Mouse (Mus musculus) splenic B cell, adult 2 months (primary cell): ENCODE measurements around the gene Tbx19.

Experiments used
- DNase-seq: peaks from one replicate; pipeline ENCODE4 v3.0.0-alpha.2; 2011; ENCODE audit warnings: low read depth, low spot score
- H3K27me3 ChIP-seq: 2 replicates; pipeline ENCODE4 v1.6.1; 2012; ENCODE audit warnings: mild to moderate bottlenecking, low read length, moderate library complexity, mixed read lengths; ENCODE audit not compliant: control insufficient read depth, poor library complexity, insufficient read depth, severe bottlenecking
- H3K36me3 ChIP-seq: 2 replicates; pipeline ENCODE4 v1.6.1; 2012; ENCODE audit warnings: mild to moderate bottlenecking, low read length, moderate library complexity, mixed read lengths; ENCODE audit not compliant: control insufficient read depth, poor library complexity, insufficient read depth, severe bottlenecking

Tbx19 gene

GRCm38 (mm10) chr1:165160723-165161405 is at the start of gene Tbx19:
Gene Tbx19 (minus strand): TSS chr1:165160773.
- Histone ChIP-seq H3K36me3 (no peaks in the 10 kb centered on the region), H3K27me3 (no peaks in the 10 kb centered on the region)
- DNase-seq = peak; percentile 17

GRCm38 (mm10) chr1:165205591-165205990 is 45.0 kb upstream of the Tbx19 start:
- Histone ChIP-seq H3K27me3 (no peaks in the 10 kb centered on the region), H3K36me3 (no peaks in the 10 kb centered on the region)
- no peak for DNase-seq

DNA sequence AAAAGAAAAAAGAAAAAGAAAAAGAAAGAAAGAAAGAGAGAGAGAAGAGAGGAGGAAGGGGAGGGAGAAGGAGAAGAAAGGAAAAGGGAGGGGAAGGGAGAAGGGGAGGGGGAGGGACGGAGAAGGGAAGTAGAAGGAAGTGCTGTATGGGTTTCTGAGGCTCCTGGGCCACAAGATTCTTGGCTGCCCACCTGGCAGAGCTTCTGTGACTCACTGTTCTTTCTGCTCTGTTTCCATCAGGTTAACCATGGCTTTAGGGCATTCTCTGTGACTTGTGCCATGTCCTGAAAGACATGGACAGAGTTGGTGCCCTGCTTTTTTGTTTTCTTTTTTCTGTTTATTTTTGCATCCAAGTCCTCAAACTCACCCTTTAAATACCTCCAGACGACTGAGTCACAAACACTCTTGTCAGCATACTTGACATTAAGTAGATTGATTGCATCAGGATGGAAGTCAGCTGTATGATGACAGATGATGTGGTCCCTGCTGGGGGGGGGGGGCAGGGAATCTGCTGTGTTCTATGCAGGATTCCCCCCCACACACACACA is 43.0 kb upstream of the Tbx19 start:
- no peaks in the 10 kb centered on the region for H3K36me3 ChIP-seq
- DNase-seq = no peak
- no peaks in the 10 kb centered on the region for H3K27me3 ChIP-seq

GRCm38 (mm10) chr1:165201445-165202012 is 41.0 kb upstream of the Tbx19 start:
- no peaks in the 10 kb centered on the region for H3K36me3 ChIP-seq
- no peak for DNase-seq
- H3K27me3 ChIP-seq = no peaks in the 10 kb centered on the region

DNA sequence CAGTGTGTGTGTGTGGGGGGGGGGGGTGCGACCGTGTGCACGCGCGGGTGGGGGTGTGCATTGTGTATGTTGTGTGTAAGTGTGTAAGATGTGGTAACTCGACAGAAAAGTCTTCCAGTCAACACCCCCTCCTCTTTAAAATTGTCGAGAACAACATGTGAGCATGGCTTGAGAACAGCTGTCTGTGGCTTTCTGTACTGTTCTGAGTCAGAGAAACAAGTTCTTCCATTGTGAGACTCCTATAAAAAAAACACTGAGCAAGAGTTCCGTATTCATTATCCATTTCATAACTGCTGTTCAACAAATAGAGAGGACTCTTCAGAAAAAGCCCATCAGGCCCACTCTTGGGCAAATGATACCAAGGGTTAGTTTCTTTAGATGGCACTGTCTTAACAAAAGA is 40.2 kb upstream of the Tbx19 start:
- no peak for DNase-seq
- no peaks in the 10 kb centered on the region for H3K36me3 ChIP-seq
- H3K27me3 ChIP-seq = no peaks in the 10 kb centered on the region

- Histone ChIP-seq H3K36me3 (no peaks in the 10 kb centered on the region), H3K27me3 (no peaks in the 10 kb centered on the region)
- no peak for DNase-seq
These were observed 39.1 kb upstream of the Tbx19 start for GRCm38 (mm10) chr1:165199639-165200038.

DNA sequence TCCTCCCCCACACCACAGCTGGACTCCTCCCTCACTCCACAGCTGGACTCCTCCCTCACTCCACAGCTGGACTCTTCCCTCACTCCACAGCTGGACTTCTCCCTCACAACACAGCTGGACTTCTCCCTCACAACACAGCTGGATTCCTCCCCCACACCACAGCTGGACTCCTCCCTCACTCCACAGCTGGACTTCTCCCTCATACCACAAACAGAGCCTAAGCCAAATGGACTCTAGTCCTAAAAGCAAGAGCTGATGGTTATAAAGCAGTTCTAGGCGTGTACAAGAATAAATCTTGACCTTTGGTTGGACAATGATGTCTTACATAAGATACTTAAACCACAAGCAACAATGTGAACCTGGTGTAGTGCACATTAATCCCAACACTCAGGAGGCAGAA is 38.4 kb upstream of the Tbx19 start:
- Histone ChIP-seq H3K36me3 (no peaks in the 10 kb centered on the region), H3K27me3 (no peaks in the 10 kb centered on the region)
- DNase-seq = no peak

DNA sequence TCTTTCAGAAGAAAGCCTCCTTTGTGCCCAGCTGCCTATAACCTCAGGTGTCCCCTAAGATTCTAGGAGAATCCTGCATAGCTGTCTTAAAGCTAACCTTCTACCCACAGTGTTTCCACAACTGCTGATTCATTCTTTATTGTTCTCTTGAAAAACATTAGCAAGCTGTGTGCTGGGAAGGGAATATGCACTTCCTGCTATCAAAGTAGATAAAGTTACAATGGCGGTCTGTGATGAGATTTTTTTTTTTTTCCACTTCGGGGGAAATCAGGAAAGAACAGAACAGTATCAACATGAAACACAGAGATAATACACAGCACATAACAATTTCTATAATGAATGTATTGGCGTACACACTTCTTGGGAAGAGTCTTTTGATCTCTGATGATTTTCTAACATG is 37.3 kb upstream of the Tbx19 start:
- H3K27me3 ChIP-seq = no peaks in the 10 kb centered on the region
- no peak for DNase-seq
- no peaks in the 10 kb centered on the region for H3K36me3 ChIP-seq

DNA sequence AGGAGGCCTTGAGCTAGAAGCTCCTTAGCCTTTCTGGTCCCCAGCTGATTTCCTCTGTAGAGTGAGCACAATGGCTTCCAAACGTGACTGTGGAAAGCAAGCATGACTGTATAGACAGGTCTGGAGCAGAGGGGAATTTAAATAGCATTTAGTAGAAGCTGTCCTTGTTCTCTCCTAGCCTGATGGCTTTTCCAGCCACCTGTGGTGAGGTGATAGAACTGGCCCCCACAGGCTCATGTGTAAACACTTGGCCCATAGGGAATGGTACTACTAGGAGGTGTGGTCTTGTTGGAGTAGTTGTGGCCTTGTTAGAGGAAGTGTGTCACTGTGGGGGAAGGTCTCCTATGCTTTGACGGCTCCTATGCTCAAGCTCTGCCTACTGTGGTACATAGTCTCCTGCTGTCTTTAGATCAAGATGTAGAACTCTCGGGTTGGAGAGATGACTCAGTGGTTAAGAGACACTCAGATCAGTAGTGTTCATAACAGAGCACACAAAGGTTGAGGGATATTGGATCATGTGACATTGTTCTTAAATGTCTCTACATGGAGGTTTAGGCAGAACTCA is 34.9 kb upstream of the Tbx19 start:
- no peaks in the 10 kb centered on the region for H3K27me3 ChIP-seq
- no peak for DNase-seq
- no peaks in the 10 kb centered on the region for H3K36me3 ChIP-seq

DNA sequence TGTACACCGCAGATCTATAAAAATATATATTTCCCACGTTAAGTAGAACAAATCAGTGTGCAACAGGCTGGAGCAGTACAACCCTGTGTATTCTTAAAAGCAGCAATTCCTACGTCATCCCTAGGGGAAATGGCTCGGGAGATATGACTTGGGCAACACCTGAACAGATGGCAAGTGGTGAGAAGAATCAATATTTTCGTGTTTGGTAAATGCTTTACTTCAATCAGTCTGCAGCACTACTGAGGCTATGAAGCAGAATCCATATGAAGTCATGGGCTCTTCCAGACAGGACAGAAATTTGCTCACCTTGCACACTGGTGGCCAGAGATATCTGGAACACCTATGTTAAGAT is 34.1 kb upstream of the Tbx19 start:
- DNase-seq = no peak
- Histone ChIP-seq H3K27me3 (no peaks in the 10 kb centered on the region), H3K36me3 (no peaks in the 10 kb centered on the region)

DNA sequence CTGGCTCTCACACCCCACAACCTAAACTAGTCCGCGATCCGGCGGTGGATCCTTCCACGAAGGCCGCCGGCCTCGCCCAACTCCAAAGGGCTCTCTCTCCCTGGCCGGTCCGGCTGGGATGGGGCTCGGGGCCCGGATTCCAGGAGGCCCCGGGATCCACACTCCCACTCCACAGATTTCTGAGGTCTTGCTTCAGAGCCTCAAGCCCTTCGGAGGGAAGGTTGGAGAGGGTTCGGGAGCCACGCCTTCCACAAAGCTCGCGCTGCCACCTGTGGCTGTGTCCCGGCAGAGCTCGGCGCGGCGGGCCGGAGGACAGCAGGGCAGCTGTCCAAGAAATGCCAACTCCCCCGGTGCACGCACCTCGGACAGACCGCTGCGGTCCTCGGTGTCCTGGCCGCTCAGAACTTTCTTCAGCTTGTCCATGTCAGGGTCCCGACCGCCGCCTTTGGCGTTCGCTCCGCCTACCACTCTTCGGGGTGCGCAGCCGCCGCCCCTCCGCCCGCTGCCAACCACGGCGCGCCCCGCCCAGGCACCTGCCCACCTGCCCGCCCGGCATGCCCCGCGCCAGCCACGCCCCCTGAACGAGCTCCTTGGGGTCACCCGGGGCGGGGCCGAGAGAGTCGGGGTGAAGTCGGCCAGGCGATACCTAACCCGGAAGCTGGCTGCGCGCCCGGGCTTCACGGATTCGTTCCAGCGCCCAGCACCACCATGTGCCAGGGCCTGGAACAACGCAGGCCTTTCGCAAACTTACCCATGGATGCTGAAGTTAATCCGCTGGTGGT is 33.5 kb upstream of the Tbx19 start, which contains the start of gene Sft2d2:
Sft2d2 (minus strand) TSS at position 559 of the 782 bp plus-strand sequence.
- DNase-seq = peak; percentile 96
- H3K36me3 ChIP-seq = no peaks in the 10 kb centered on the region

GRCm38 (mm10) chr1:165193426-165193825 is 32.9 kb upstream of the Tbx19 start:
- no peaks in the 10 kb centered on the region for H3K27me3 ChIP-seq
- no peaks in the 10 kb centered on the region for H3K36me3 ChIP-seq
- peak; percentile 29 for DNase-seq

More for the DNA sequence above, 33.5 kb upstream of the Tbx19 start, which contains the start of gene Sft2d2:
- H3K27me3 ChIP-seq = no peaks in the 10 kb centered on the region

GRCm38 (mm10) chr1:165192714-165193264 is 32.2 kb upstream of the Tbx19 start:
- DNase-seq = no peak
- H3K27me3 ChIP-seq = no peaks in the 10 kb centered on the region
- no peaks in the 10 kb centered on the region for H3K36me3 ChIP-seq

DNA sequence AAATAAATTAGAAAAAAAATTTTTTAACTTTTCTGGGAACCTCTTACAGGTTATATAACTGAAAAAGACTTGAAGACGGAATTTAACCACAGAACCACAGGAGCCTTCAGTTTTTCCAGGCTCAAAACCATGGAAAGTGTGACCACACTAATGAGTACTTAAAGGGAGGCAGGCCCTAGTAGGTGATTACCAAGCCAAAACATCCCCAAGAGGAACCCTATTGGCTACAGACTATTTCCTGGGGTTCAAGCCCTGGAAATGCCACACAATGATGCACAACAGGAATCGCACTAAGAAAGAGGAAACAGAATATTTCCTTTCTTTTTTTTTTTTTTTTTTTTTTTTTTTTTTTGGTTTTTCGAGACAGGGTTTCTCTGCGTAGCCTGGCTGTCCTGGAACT is 31.5 kb upstream of the Tbx19 start:
- DNase-seq = peak; percentile 40
- no peaks in the 10 kb centered on the region for H3K27me3 ChIP-seq
- H3K36me3 ChIP-seq = no peaks in the 10 kb centered on the region; the same call in 1 of the 2 replicates
